Mouse (Mus musculus) heart, embryonic 10.5 days (tissue): Measurements from ENCODE around the gene Ankrd17. TPM values are rescaled to one million over a fixed set of nuclear protein-coding genes. Genes with fewer than 3 reads are reported as not detected.

ENCODE experiments used
- DNase-seq: peaks from one replicate; pipeline ENCODE4 v3.0.0-alpha.2; 2017; ENCODE audit warnings: low spot score
- H3K27ac ChIP-seq: fragments of 300-500 bp; sonication (generic); 2 replicates; pipeline ENCODE4 v1.5.1; 2016; ENCODE audit warnings: mild to moderate bottlenecking
- H3K27me3 ChIP-seq: fragments of 300-500 bp; sonication (generic); 2 replicates; pipeline ENCODE4 v1.6.1; 2016; ENCODE audit warnings: mild to moderate bottlenecking; ENCODE audit not compliant: poor library complexity, insufficient read depth, severe bottlenecking
- H3K36me3 ChIP-seq: fragments of 300-500 bp; sonication (generic); 2 replicates; pipeline ENCODE4 v1.6.1; 2016; ENCODE audit warnings: mild to moderate bottlenecking, moderate library complexity
- H3K4me1 ChIP-seq: fragments of 300-500 bp; sonication (generic); 2 replicates; pipeline ENCODE4 v1.6.1; 2016; ENCODE audit warnings: mild to moderate bottlenecking
- H3K4me3 ChIP-seq: fragments of 300-500 bp; sonication (generic); 2 replicates; pipeline ENCODE4 v1.5.1; 2016; ENCODE audit warnings: mild to moderate bottlenecking, moderate library complexity
- H3K9me3 ChIP-seq: fragments of 300-500 bp; sonication (generic); 2 replicates; pipeline ENCODE4 v1.6.1; 2016; ENCODE audit warnings: mild to moderate bottlenecking, moderate library complexity
- WGBS: fragments of 180-500 bp; shearing (Covaris S2); methylation state at CpG from one replicate; pipeline ENCODE4 v1.1.7; 2016; 5-methylcytosine and 5-hydroxymethylcytosine counted together
- polyA plus RNA-seq: library from polyadenylated mRNA; unstranded; fragments of >200 nt; fragmentation: Nextera tagmentation; extraction: Ambion mirVana; gene quantifications from 2 replicates; pipeline ENCODE4 v1.2.1, GENCODE M21; 2016

Gene Ankrd17
- polyA plus RNA-seq: 19.2 and 26.0 TPM in 2 replicates

GRCm38 (mm10) chr5:90366121-90367066 lies at the start of gene Ankrd17:
Ankrd17 (minus strand) TSS chr5:90366577.
- 0 out of 2 replicates have a peak, but pooled peaks cover 4% of the 10 kb centered on the region for H3K36me3 ChIP-seq
- H3K4me1 ChIP-seq: peaks cover 12% of the 10 kb centered on the region
- H3K27ac ChIP-seq: peak within 1 kb of the TSS; percentile 100
- no peaks in the 10 kb centered on the region for H3K9me3 ChIP-seq
- no peaks in the 10 kb centered on the region for H3K27me3 ChIP-seq
- peak within 1 kb of the TSS; percentile 98 for H3K4me3 ChIP-seq
- peak; percentile 96 for DNase-seq
- WGBS: under 1% methylated on average over 75 of the region's 104 CpGs

- no peaks in the 10 kb centered on the region for H3K36me3 ChIP-seq
- H3K27me3 ChIP-seq: no peaks in the 10 kb centered on the region
- H3K9me3 ChIP-seq: no peaks in the 10 kb centered on the region
- no peak for DNase-seq
- 59% methylated on average over 6 of the region's 6 CpGs for WGBS
- no peaks in the 10 kb centered on the region for H3K4me1 ChIP-seq
- no peak overlapping the region for H3K27ac ChIP-seq
- H3K4me3 ChIP-seq: no peak overlapping the region
Observed at GRCm38 (mm10) chr5:90414925-90415295, 48.5 kb upstream of the Ankrd17 start.

GRCm38 (mm10) chr5:90414142-90414924 lies 48.0 kb upstream of the Ankrd17 start:
- Histone ChIP-seq H3K9me3 (no peaks in the 10 kb centered on the region), H3K36me3 (no peaks in the 10 kb centered on the region), H3K4me3 (no peak overlapping the region), H3K27ac (no peak overlapping the region), H3K27me3 (no peaks in the 10 kb centered on the region), H3K4me1 (no peaks in the 10 kb centered on the region)
- WGBS: 85% methylated on average over 8 of the region's 8 CpGs
- DNase-seq: no peak

- WGBS: 74% methylated on average over 4 of the region's 4 CpGs
- H3K4me3 ChIP-seq: no peak overlapping the region
- no peak overlapping the region for H3K27ac ChIP-seq
- no peak for DNase-seq
- 0 out of 2 replicates have a peak, but pooled peaks cover 4% of the 10 kb centered on the region for H3K4me1 ChIP-seq
- H3K9me3 ChIP-seq: no peaks in the 10 kb centered on the region
- no peaks in the 10 kb centered on the region for H3K27me3 ChIP-seq
- H3K36me3 ChIP-seq: no peaks in the 10 kb centered on the region
Observed at GRCm38 (mm10) chr5:90405210-90405609, 38.8 kb upstream of the Ankrd17 start.

- DNase-seq: no peak
- no peaks in the 10 kb centered on the region for H3K36me3 ChIP-seq
- H3K9me3 ChIP-seq: no peaks in the 10 kb centered on the region
- H3K27me3 ChIP-seq: no peaks in the 10 kb centered on the region
- no peaks in the 10 kb centered on the region for H3K4me1 ChIP-seq
- H3K27ac ChIP-seq: no peak overlapping the region
- WGBS: 83% methylated on average over 4 of the region's 4 CpGs
- H3K4me3 ChIP-seq: no peak overlapping the region
Observed at GRCm38 (mm10) chr5:90396817-90397216, 30.4 kb upstream of the Ankrd17 start.

GRCm38 (mm10) chr5:90394322-90394721 lies 27.9 kb upstream of the Ankrd17 start:
- no peaks in the 10 kb centered on the region for H3K27me3 ChIP-seq
- WGBS: 65% methylated on average over 4 of the region's 4 CpGs
- H3K36me3 ChIP-seq: no peaks in the 10 kb centered on the region
- no peak overlapping the region for H3K4me3 ChIP-seq
- no peaks in the 10 kb centered on the region for H3K9me3 ChIP-seq
- no peak for DNase-seq
- H3K4me1 ChIP-seq: no peaks in the 10 kb centered on the region
- H3K27ac ChIP-seq: no peak overlapping the region

- no peaks in the 10 kb centered on the region for H3K36me3 ChIP-seq
- H3K27me3 ChIP-seq: no peaks in the 10 kb centered on the region
- DNase-seq: no peak
- 63% methylated on average over 5 of the region's 5 CpGs for WGBS
- no peak overlapping the region for H3K4me3 ChIP-seq
- no peaks in the 10 kb centered on the region for H3K4me1 ChIP-seq
- H3K27ac ChIP-seq: no peak overlapping the region
- no peaks in the 10 kb centered on the region for H3K9me3 ChIP-seq
Observed at GRCm38 (mm10) chr5:90393764-90394163, 27.4 kb upstream of the Ankrd17 start.

GRCm38 (mm10) chr5:90383080-90383479 lies 16.7 kb upstream of the Ankrd17 start:
- Histone ChIP-seq H3K4me1 (no peaks in the 10 kb centered on the region), H3K27ac (no peak overlapping the region), H3K27me3 (no peaks in the 10 kb centered on the region), H3K9me3 (no peaks in the 10 kb centered on the region), H3K4me3 (no peak overlapping the region), H3K36me3 (no peaks in the 10 kb centered on the region)
- 52% methylated on average over 1 of the region's 1 CpGs for WGBS
- no peak for DNase-seq

GRCm38 (mm10) chr5:90381458-90381857 lies 15.1 kb upstream of the Ankrd17 start:
- Histone ChIP-seq H3K9me3 (no peaks in the 10 kb centered on the region), H3K4me1 (no peaks in the 10 kb centered on the region), H3K27ac (no peak overlapping the region), H3K4me3 (no peak overlapping the region), H3K27me3 (no peaks in the 10 kb centered on the region), H3K36me3 (no peaks in the 10 kb centered on the region)
- WGBS: 64% methylated on average over 4 of the region's 4 CpGs
- DNase-seq: no peak

GRCm38 (mm10) chr5:90373708-90374107 lies 7.3 kb upstream of the Ankrd17 start:
- Histone ChIP-seq H3K27ac (no peak overlapping the region), H3K9me3 (no peaks in the 10 kb centered on the region), H3K36me3 (no peaks in the 10 kb centered on the region), H3K27me3 (no peaks in the 10 kb centered on the region), H3K4me1 (no peaks in the 10 kb centered on the region), H3K4me3 (no peak overlapping the region)
- DNase-seq: no peak
- WGBS: 85% methylated on average over 4 of the region's 4 CpGs

- H3K4me1 ChIP-seq: no peaks in the 10 kb centered on the region
- no peaks in the 10 kb centered on the region for H3K27me3 ChIP-seq
- no peaks in the 10 kb centered on the region for H3K36me3 ChIP-seq
- no peak overlapping the region for H3K27ac ChIP-seq
- 78% methylated on average over 5 of the region's 5 CpGs for WGBS
- no peak overlapping the region for H3K4me3 ChIP-seq
- no peak for DNase-seq
- no peaks in the 10 kb centered on the region for H3K9me3 ChIP-seq
Observed at GRCm38 (mm10) chr5:90370401-90370800, 4.0 kb upstream of the Ankrd17 start.

- Histone ChIP-seq H3K27ac (peak within 1 kb of the TSS; percentile 100), H3K36me3 (0 out of 2 replicates have a peak, but pooled peaks cover 4% of the 10 kb centered on the region), H3K27me3 (no peaks in the 10 kb centered on the region), H3K4me3 (peak within 1 kb of the TSS; percentile 98), H3K9me3 (no peaks in the 10 kb centered on the region), H3K4me1 (peaks cover 12% of the 10 kb centered on the region)
- 3% methylated on average over 7 of the region's 7 CpGs for WGBS
- no peak for DNase-seq
Observed at GRCm38 (mm10) chr5:90367067-90367303, 608 bp upstream of the Ankrd17 start, which contains the start of gene Gm9958. Gm9958 (plus strand) TSS chr5:90367204.
